Mouse (Mus musculus) liver, adult (tissue): ENCODE data around the gene Gm10184.

ENCODE experiments used
- GATA4 ChIP-seq: IDR thresholded peaks from 2 replicates; pipeline ENCODE4 v1.6.1; 2014; ENCODE audit warnings: mild to moderate bottlenecking, low read length; ENCODE audit not compliant: insufficient replicate concordance

Gene Gm10184

GRCm38 (mm10) chr17:89910349-89910748 lies at the start of gene Gm10184:
Gene Gm10184, minus strand, starts transcription at chr17:89910449.
- no peak for TF ChIP-seq GATA4

GRCm38 (mm10) chr17:89933950-89934349 lies 23.7 kb upstream of the Gm10184 start:
- no peak for TF ChIP-seq GATA4

- TF ChIP-seq GATA4 = no peak
Observed at GRCm38 (mm10) chr17:89907686-89908085, 2.6 kb downstream of the Gm10184 start.

GRCm38 (mm10) chr17:89902767-89903166 lies 7.5 kb downstream of the Gm10184 start:
- TF ChIP-seq GATA4 = no peak

DNA sequence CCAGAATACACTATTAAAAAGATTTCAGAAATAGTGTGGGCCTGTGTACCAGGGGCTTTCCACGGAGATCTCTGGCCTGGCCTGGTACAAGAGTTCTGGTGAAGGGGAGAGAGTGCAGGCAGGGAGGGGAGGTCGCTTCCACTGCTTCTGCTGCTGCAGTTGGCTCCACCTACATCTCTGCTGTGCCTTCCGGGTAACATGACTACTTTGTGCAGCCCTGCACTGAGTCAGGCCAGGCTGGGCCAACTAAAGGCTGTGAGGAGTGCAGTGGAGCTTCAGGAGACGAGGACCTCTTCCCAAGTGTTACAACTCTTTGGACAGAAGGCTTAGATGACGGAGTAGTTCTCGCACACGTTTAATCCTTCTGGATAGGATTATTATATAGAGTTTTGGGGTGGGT lies 9.6 kb downstream of the Gm10184 start:
- no peak for TF ChIP-seq GATA4

- no peak for TF ChIP-seq GATA4
Observed at GRCm38 (mm10) chr17:89899813-89900212, 10.4 kb downstream of the Gm10184 start.

DNA sequence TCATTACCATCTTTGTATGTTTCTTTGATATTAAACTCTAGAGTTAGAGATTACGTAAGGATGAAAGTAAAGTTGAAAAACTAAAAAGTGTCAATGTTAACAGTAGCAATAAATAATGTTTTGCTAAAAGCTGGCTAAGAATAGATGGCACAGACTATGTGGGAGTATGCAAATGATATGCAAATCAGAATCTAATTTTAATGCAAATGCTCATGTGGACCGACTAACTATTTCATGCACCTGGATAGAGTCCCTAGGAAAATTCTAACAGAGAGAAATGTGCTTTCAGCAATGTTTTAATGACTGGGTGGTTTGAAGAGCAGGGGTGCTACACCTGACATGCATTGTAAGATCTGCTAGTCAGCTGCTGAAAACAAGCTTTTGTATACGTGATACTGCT lies 45.3 kb downstream of the Gm10184 start:
- no peak for TF ChIP-seq GATA4
